Mouse (Mus musculus) gastrocnemius, adult 18-20 months (tissue): Measurements from ENCODE around the gene Gm42417. TPM values are rescaled to one million over a fixed set of nuclear protein-coding genes. Genes with fewer than 3 reads are reported as not detected.

Experiments used
- DNase-seq: peaks from one replicate; pipeline ENCODE4 v3.0.0; 2021; ENCODE audit warnings: low spot score
- total RNA-seq, 2 experiments: library from RNA; stranded (reverse); gene quantifications; 2 replicates each; pipeline ENCODE4 v1.2.3; 2021

Gene Gm42417
- total RNA-seq, 2 experiments from 2014 or later = 1,348 to 1,458 TPM

DNA sequence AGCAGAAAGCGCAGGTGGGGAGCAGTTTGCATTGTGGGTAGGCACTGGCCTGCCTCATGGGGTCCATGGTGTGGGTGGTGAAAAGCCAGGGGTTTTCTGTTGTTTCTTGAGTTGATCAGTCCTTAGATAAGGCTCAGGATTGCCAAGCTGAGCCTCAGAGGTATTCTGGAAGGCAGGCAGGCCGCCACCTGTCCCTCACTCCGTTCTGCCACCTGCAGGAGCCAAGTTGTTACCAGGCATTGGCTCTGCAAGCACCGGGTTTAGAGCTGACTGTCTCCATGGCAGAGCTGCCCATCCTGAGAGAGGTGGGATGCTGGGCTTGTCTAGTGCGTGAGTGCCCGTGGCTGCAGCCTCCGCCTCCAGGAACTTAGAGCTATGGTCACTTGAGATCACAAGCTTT, 17.0 kb downstream of the Gm42417 start:
- no peak for DNase-seq

GRCm38 (mm10) chr1:36519626-36520025, 19.6 kb downstream of the Gm42417 start:
- DNase-seq = no peak

GRCm38 (mm10) chr1:36518259-36518658, 21.0 kb downstream of the Gm42417 start:
- DNase-seq = no peak

- peak; percentile 43 for DNase-seq
Measured at GRCm38 (mm10) chr1:36513718-36514117, 25.5 kb downstream of the Gm42417 start.

GRCm38 (mm10) chr1:36513310-36513709, 25.9 kb downstream of the Gm42417 start:
- no peak for DNase-seq

GRCm38 (mm10) chr1:36512966-36513280, 26.3 kb downstream of the Gm42417 start:
- DNase-seq = no peak

- peak; percentile 47 for DNase-seq
Measured at GRCm38 (mm10) chr1:36512089-36512965, 26.9 kb downstream of the Gm42417 start.

DNA sequence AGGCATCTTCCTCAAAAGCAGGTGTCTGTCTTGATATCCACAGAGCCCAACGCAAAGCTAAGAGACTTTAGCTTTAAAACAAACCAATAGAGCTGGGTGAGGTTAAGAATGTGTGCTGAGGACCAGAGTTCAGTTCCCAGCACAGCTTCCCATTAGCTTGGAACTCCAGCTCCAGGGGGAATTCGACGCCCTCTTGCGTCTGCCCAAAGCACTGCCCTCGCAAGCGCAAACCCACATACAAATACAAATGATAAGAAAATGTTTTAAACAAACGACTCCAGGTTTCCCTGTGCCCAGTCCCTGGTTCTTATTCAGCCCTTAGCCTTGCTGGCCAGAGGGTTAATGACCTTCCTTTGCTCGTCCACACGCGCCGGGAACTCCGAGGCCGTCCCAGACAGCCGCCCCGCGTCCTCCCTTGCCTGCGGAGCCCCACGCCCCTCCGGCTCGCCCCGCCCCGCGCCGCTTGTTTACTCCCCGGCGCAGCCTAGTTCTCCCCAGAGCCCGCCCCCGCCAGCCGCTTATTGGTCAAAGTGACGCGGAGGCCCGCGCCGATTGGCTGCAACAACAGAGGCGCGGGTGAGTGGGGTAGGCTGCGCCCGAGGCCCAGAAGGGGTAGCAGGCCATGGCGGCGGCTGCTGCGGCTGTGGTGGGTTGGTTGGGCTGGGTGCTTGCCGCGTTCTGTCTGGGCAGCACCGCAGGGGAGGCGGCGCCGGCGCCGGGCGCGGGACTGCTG, 27.8 kb downstream of the Gm42417 start, which contains the start of gene Cnnm3:
Gene Cnnm3 (plus strand): TSS at position 579 of the 733 bp plus-strand sequence.
- DNase-seq = peak; percentile 99

GRCm38 (mm10) chr1:36508238-36508637, 31.0 kb downstream of the Gm42417 start:
- DNase-seq = no peak

- peak; percentile 77 for DNase-seq
Measured at GRCm38 (mm10) chr1:36501261-36501660, 38.0 kb downstream of the Gm42417 start.

DNA sequence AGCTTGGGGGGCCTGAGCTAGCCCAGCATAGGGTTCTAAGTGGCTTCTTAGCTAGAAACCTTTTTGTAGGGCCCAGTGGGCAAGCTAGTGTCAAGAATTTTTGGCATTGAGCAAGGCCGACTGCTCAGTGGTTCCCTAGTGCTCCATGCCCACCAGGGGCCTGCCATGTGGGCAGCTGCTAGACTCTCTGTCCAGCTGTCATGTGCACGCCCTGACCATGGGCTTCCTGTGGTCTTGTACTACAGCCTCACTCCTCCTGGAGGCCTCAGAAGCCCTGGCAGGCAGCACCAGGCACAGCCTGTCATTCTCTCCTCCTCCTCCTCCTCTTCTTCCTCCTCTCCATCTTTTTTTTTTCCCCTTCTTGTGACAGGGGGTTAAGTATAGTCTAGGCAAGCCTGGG, 41.9 kb downstream of the Gm42417 start:
- no peak for DNase-seq

- peak; percentile 57 for DNase-seq
Measured at GRCm38 (mm10) chr1:36496719-36497118, 42.5 kb downstream of the Gm42417 start.

GRCm38 (mm10) chr1:36493299-36493698, 45.9 kb downstream of the Gm42417 start:
- DNase-seq = no peak

DNA sequence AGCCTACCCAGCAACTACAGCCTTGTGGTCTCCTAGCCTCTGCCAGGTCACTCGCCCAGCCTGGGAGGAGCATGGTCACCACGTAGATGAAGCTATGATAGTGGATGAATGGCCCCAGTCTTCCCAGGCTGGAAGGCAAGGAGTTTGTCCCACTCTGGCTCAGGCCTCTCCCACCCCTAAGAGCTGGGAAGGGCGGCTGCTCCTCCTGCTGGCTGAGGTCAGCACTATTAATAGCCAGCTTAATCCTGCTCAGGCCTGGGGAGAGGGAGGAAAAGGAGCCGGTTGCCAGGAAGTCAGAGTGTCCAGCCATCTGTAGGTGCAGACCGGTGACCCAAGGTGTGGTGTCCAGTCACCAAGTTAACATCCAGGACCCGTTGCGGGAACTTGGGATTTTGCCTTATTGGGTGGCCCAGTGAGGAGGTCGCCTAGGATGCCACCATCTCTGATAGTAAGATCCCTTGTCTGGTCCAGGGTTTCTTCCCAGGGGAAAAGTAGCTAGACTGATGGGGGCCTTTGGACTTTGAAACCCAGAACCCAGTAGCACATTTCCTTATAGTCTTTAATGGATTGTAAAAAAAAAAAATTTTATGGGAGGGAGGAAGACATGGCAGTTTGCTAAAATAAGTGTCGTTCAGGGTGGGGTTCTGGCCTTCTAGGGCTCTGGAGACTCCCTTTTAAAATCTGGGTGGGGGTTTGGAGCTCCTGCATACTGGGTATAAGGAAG, 46.7 kb downstream of the Gm42417 start:
- DNase-seq = peak; percentile 83

GRCm38 (mm10) chr1:36489661-36490060, 49.6 kb downstream of the Gm42417 start:
- DNase-seq = no peak

- no peak for DNase-seq
Measured at GRCm38 (mm10) chr1:36487111-36487510, 52.1 kb downstream of the Gm42417 start.

- no peak for DNase-seq
Measured at GRCm38 (mm10) chr1:36485080-36485479, 54.1 kb downstream of the Gm42417 start.

- no peak for DNase-seq
Measured at GRCm38 (mm10) chr1:36483825-36484224, 55.4 kb downstream of the Gm42417 start.
